In the genomic region with DNA sequence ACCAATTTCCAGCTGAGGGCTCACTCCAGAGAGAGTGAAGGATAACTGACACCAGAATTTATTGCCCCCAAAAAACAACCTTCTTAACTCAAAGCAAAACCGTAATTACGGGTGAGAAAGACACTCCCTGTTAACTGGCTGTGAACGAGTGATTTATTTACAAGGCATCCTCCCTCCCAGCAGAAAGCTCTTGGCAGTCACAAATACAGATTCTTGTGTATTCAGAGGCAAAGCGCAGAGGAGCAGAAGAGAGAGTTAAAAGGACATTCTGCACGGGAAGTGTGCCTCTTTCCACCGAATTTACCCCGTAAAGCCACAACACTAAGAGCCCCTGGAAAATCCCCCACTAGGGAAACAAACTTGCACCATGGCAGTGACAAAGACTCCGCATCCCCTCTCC, we compare ENCODE assay signal across 10 mouse cellular contexts.
A peak's percentile ranks its signal among the peaks of the same experiment; 100 is the strongest.
DNase-seq lines count a peak whose midpoint lies in the region; ATAC-seq lines count a peak whose summit lies in the region.
"Had no signal": no experiment of that assay in that cellular context is flagged by ENCODE, and none has a peak within 500 bp of the region (broad histone marks: within the 10 kb centered on the region; RNA-seq: fewer than 3 reads in every experiment).

No protein-coding gene starts in this region.

- WGBS in hindbrain, embryonic 10.5 days = 11% methylated on average over 8 of the region's 8 CpGs
- 6% methylated on average over 8 of the region's 8 CpGs for WGBS in hindbrain, embryonic 11.5 days
- 4% methylated on average over 8 of the region's 8 CpGs for WGBS in forebrain, embryonic 11.5 days
- WGBS in limb, embryonic 13.5 days = 7% methylated on average over 8 of the region's 8 CpGs

- peak overlapping the region; percentile 72 for H3K27ac ChIP-seq in hindbrain, embryonic 10.5 days
- no peak overlapping the region for H3K27ac ChIP-seq in hindbrain, embryonic 11.5 days (ENCODE audit: low read depth, low read length)
- no peak overlapping the region for H3K27ac ChIP-seq in forebrain, embryonic 11.5 days (ENCODE audit: low read depth, low read length)
- H3K27ac ChIP-seq in limb, embryonic 13.5 days = no peak overlapping the region

- no peak for ATAC-seq in hindbrain, embryonic 11.5 days (ENCODE audit: low FRiP score)
- ATAC-seq in activated CD4-positive, CD25-positive, alpha-beta regulatory T cell, adult 4 months = peak; percentile 36
- ATAC-seq in forebrain, embryonic 11.5 days (replicated peaks; ENCODE audit: low FRiP score) = no peak
- ATAC-seq in limb, embryonic 13.5 days (ENCODE audit: low FRiP score, low read depth) = no peak

- no peaks in the 10 kb centered on the region for H3K27me3 ChIP-seq in hindbrain, embryonic 10.5 days (ENCODE audit: insufficient read depth, poor library complexity, severe bottlenecking)
- no peaks in the 10 kb centered on the region for H3K27me3 ChIP-seq in hindbrain, embryonic 11.5 days (ENCODE audit: control insufficient read depth, insufficient read depth, low read length)
- no peaks in the 10 kb centered on the region for H3K27me3 ChIP-seq in forebrain, embryonic 11.5 days (ENCODE audit: control insufficient read depth, insufficient read depth, low read length)
- H3K27me3 ChIP-seq in limb, embryonic 13.5 days = no peaks in the 10 kb centered on the region
- H3K27me3 ChIP-seq: CH12.LX had no signal

- H3K4me2 ChIP-seq in hindbrain, embryonic 11.5 days (replicated peaks; ENCODE audit: low read depth, low read length) = no peak overlapping the region
- peak overlapping the region; percentile 5; the same call in 1 of the 2 replicates for H3K4me2 ChIP-seq in forebrain, embryonic 11.5 days (ENCODE audit: low read depth, low read length, severe bottlenecking)
- H3K4me2 ChIP-seq in limb, embryonic 13.5 days (replicated peaks) = peak overlapping the region; percentile 31

- no peak overlapping the region for H3K9ac ChIP-seq in hindbrain, embryonic 11.5 days (ENCODE audit: low read depth, low read length)
- no peak overlapping the region for H3K9ac ChIP-seq in forebrain, embryonic 11.5 days (ENCODE audit: low read length)
- H3K9ac ChIP-seq in limb, embryonic 13.5 days = no peak overlapping the region

- H3K4me3 ChIP-seq in hindbrain, embryonic 10.5 days = no peak overlapping the region
- H3K4me3 ChIP-seq in hindbrain, embryonic 11.5 days (ENCODE audit: low read depth, low read length) = no peak overlapping the region
- H3K4me3 ChIP-seq in forebrain, embryonic 11.5 days (ENCODE audit: low read depth, low read length) = no peak overlapping the region
- H3K4me3 ChIP-seq in limb, embryonic 13.5 days = no peak overlapping the region

- no peak for DNase-seq in hindbrain, embryonic 10.5 days (ENCODE audit: low spot score)
- DNase-seq in hindbrain, embryonic 11.5 days (ENCODE audit: low spot score) = no peak
- DNase-seq in forebrain, embryonic 11.5 days (ENCODE audit: low spot score) = no peak
- no peak for DNase-seq in ovary, postnatal 14 days (ENCODE audit: low spot score)
- DNase-seq in spleen, postnatal 36 days (ENCODE audit: low spot score in 2 of 2) = no peak
- DNase-seq in thymus, postnatal 4 days = no peak
- DNase-seq: spleen, adult 18-20 months had no signal

- H3K9me3 ChIP-seq in hindbrain, embryonic 10.5 days = 0 out of 2 replicates have a peak, but pooled peaks cover 5% of the 10 kb centered on the region
- no peaks in the 10 kb centered on the region for H3K9me3 ChIP-seq in hindbrain, embryonic 11.5 days (ENCODE audit: control insufficient read depth, low read length)
- no peaks in the 10 kb centered on the region for H3K9me3 ChIP-seq in forebrain, embryonic 11.5 days (ENCODE audit: control insufficient read depth, low read length)
- no peaks in the 10 kb centered on the region for H3K9me3 ChIP-seq in limb, embryonic 13.5 days

- peaks cover 52% of the 10 kb centered on the region for H3K4me1 ChIP-seq in hindbrain, embryonic 10.5 days (replicated peaks)
- no peaks in the 10 kb centered on the region; the same call in 1 of the 2 replicates for H3K4me1 ChIP-seq in hindbrain, embryonic 11.5 days (replicated peaks; ENCODE audit: control insufficient read depth, insufficient read depth, low read length)
- peaks cover 19% of the 10 kb centered on the region; the same call in 1 of the 2 replicates for H3K4me1 ChIP-seq in forebrain, embryonic 11.5 days (replicated peaks; ENCODE audit: control insufficient read depth, insufficient read depth, low read length)
- peaks cover 39% of the 10 kb centered on the region for H3K4me1 ChIP-seq in limb, embryonic 13.5 days

- H3K36me3 ChIP-seq in hindbrain, embryonic 10.5 days = no peaks in the 10 kb centered on the region
- H3K36me3 ChIP-seq in hindbrain, embryonic 11.5 days (ENCODE audit: control insufficient read depth, insufficient read depth, low read length) = no peaks in the 10 kb centered on the region
- H3K36me3 ChIP-seq in forebrain, embryonic 11.5 days (ENCODE audit: control insufficient read depth, insufficient read depth, low read length) = no peaks in the 10 kb centered on the region
- no peaks in the 10 kb centered on the region for H3K36me3 ChIP-seq in limb, embryonic 13.5 days
